Mouse (Mus musculus) cerebellum, postnatal 4 days (tissue): ENCODE data around the gene Zbtb39.

Experiments used
- DNase-seq, 2 experiments: peaks; one replicate each; pipeline ENCODE4 v3.0.0; 2022; ENCODE audit warnings: low spot score in 2 of 2, mixed read lengths in 1 of 2

The Zbtb39 gene

DNA sequence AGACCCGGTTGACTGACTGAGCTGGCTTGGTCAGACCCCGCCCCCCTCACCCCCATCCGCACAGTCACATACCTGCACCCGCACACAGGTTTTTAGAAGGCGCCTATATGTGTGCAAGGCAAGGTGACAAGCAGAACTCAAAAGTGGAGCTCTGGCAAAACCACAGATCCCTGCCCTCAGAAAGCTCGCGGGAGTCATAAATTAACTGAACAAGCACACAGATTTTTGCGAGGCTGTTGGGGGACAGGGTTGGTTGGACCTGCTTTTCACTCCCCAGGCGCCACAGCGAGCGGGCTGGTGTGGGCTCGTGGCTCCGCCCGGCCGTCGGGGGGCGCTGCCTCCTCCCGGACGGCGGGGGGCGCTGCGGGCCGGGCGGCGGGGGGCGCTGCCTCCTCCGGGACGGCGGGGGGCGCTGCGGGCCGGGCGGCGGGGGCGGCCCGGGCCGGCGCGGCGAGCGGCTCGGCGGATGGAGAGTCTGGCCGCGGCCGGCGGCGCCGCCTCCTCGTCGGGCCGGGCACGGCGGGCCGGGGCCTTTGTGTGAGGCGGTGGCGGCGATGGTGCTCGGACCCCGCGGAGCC lies at the start of gene Zbtb39:
Zbtb39 (plus strand) TSS at position 456 of the 578 bp plus-strand sequence.
- DNase-seq, result peak; percentile 57 to 75

DNA sequence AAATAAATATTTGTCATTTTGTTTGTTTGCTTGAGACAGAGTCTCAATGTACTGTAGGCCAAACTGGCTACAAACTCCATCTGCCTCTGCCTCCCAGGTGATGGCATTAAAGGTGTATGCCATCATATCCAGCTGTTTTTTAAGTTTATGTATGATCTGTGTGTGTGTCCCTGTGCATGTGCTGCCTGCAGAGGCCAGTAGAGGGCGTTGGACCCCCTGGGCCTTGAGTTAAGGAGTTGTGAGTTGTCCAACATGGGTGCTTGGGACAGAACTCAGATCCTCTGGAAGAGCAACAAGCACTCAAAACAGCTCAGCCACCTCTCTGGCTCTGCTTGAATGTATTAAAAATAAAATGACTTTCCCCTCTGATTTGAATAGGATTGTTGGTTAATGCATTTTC lies 48.3 kb upstream of the Zbtb39 start:
- no peak for DNase-seq

DNA sequence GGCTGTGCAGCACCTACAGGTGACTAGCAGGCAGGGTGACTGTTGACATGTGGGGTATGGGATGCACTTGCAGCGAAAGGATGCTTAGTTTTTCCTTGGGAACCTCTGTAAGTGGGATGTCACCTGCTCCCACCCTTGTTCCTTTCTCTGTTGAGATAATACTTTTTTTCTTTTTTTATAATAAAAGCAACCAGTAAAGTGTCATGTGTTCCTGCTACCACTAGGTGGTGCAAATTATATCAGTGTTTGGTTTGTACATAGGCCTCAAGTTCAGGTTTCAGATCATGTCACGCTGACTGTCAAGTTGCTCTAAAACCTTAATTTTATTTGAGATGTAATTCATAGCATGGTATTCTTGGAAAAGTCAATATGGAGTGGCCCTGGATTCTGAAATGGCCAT lies 44.7 kb upstream of the Zbtb39 start:
- no peak for DNase-seq

DNA sequence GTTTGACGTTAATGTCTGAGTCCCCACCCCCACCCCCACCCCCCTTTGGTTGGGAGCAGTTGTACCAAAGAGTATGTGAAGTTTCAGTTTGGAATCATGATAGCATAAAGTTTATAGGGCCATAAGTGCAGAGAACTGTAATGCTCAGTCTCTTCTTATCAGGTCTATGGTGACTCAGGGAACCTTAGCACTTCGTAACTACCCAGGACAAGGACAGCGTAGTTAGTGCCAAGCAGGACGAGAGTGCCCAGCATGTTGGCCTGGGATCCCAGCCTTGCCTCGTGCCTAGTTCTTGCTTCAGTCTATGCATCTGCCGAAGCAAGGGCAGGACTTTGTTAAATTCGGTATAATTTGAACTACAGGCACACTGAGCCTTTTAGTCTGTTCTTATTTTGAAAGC lies 43.6 kb upstream of the Zbtb39 start:
- DNase-seq, result no peak

DNA sequence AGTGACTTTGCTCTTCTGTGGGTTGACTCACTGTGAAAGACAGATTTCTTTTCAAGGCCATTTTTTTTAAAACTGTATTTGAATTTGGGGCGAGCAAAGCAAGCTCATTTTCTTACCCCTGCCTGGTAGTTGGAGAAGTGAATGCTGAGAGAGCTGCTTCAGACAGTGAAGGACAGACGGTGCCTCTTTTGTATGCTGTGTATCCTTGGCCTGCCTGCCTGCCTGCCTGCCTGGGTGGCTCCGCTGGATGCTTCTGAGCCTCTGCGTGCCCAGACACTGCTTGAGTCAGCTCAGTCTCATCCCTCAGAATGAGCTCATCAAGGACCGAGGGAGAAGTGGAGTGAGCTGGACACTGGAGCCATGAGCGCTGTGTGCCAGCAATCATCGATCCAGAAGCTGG lies 40.4 kb upstream of the Zbtb39 start:
- no peak for DNase-seq

DNA sequence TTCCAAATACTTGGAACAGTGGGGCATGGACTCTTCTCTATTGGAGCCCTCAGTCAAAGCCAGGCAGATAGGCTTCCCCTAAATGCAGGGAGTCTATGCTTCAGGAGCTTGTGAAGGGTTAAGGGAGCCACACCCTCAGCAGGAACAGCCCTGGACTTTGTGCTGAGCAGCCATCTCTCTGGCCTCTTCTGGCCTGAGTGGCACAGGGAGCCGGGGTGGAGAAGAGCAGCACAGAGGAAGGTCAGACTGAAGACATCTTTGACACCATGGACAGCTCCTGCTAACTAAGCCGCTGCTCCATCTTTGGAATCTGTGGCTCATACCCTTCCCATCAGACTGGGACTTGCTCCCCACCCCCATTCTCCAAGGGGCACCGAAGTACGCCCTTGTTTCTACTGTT lies 36.0 kb upstream of the Zbtb39 start:
- DNase-seq, result no peak

DNA sequence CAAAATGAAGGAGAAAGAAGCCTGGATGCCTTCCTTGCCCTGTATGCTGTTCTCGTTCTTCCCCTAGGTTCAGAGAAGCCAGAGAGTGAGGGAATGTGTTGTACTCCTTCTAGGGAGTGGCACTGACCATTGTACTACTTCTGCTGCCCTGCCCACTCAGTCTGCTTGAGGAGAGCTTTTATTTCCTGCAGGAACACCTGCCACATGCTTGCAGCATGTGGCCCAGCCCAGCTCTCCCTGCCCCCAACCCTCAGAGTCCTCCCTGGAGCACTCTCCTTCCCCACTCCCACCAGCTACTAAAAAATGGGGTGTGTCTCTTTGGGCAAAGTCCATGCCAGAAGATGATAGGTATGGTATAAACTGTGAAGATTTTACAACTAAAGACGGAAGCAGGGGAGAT lies 35.0 kb upstream of the Zbtb39 start:
- no peak for DNase-seq

DNA sequence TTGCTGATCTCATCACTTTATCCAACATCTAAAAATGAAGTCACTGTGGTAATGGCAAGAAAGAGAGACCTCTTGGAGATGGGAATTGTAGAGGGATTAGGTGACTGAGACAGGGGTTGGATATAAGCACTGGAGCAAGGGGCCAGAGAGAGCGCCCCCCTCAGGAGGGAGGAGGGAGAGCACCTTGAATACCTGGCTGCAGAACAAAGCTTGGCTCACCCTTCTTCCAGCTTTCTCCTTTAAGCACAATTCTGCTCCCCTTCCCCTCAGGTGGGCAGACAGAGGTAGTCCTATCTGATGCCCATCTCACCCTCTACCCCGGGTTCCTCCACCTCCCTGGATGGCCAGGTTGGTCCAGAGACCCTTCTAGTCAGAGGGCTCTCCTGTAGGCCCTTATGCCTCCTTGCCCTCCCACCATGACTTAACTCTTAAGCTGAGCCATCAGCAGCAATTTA lies 34.5 kb upstream of the Zbtb39 start, which contains the start of gene Myo1a:
Myo1a (plus strand) TSS at position 405 of the 455 bp plus-strand sequence.
- DNase-seq, result no peak

DNA sequence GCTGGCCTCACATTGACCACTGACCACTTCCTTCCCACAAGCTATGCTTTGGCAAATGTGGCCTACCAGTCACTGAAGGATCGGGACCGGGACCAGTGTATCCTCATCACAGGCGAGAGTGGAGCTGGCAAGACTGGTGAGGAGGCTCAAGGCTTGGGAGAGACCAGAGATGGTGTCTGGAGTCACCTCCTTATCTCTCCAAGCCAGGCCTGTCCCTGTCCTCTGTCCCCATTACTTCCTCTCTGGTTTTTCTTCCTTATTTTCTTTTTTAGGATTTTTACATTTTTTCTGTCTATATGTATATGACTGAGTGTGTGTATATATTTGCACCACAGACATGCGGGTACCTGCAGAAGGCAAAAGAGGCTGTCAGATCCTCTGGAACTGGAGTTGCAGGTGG lies 33.6 kb upstream of the Zbtb39 start:
- DNase-seq, result no peak

DNA sequence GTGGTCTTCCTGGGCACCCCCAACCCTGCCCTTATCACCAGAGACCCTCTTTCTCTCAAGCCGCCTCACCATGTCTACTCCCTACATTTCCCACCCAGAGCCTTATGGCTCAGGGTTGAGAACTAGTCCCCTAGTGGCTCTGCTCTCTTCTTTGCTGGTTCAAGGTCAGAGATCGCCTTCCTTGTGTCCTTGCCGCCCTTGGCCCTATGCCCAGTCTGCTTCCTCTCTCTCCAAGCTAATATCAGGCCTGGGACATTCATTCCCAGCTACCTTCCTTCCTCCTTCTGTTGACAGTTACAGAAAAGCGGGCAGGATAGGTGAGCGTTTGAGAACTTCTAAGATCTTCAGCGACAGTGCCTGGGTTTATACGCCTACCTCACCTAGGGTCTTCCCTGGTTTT lies 31.6 kb upstream of the Zbtb39 start:
- DNase-seq, result no peak

DNA sequence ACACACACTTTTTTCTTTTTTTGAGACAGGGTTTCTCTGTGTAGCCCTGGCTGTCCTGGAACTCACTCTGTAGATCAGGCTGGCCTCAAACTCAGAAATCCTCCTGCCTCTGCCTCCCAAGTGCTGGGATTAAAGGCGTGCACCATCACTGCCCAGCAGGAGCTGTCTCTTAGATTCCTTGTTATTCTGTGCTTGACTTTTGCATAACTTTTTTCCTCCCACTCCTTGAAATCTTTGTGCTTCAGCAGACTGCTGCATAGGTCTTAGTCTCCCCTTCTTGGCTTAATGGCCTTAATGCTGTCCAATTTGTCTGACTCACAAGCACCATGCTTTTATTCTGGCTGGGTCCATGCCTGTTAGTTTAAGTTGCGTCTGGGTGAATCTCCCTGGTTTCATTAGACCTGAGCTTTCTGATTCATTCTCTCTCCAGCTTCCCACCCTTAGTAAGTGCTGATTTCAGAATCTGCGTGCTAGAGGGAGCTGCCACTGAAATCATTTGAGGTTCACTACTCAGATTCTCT lies 30.4 kb upstream of the Zbtb39 start:
- no peak for DNase-seq

DNA sequence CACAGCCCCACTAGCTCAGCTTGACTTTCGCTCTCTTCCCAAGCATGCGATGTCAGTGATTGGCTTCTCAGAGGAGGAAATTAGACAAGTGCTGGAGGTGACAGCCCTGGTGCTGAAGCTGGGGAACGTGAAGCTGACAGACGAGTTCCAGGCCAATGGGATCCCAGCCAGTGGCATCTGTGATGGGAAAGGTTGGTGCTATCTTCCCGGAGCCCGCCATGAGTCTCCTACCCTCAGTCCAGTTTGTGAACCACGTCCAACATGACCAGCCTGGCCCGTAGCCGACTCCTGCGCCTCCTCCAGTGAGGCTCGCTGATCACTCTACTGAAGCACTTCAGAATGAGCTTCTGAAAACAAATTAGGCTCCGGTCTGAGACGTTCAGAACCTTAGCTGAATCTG lies 29.0 kb upstream of the Zbtb39 start:
- DNase-seq, result no peak

DNA sequence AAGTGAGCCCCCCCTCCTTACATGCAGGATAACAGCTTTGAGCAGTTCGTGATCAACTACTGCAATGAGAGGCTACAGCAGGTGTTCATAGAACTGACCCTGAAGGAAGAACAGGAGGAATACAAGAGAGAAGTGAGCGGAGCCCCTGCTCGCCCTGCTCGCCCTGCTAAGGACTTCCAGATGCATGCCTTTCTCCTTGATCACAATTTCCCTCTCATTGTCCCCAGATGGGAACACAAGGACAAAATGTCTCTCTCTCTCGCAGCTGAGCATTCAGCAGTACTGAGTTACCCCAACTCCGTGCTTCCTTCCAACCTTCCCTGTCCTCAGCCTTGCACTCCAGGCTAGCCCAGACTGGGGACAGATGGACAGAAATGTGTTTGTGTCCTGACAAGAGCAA lies 26.6 kb upstream of the Zbtb39 start:
- DNase-seq, result no peak

DNA sequence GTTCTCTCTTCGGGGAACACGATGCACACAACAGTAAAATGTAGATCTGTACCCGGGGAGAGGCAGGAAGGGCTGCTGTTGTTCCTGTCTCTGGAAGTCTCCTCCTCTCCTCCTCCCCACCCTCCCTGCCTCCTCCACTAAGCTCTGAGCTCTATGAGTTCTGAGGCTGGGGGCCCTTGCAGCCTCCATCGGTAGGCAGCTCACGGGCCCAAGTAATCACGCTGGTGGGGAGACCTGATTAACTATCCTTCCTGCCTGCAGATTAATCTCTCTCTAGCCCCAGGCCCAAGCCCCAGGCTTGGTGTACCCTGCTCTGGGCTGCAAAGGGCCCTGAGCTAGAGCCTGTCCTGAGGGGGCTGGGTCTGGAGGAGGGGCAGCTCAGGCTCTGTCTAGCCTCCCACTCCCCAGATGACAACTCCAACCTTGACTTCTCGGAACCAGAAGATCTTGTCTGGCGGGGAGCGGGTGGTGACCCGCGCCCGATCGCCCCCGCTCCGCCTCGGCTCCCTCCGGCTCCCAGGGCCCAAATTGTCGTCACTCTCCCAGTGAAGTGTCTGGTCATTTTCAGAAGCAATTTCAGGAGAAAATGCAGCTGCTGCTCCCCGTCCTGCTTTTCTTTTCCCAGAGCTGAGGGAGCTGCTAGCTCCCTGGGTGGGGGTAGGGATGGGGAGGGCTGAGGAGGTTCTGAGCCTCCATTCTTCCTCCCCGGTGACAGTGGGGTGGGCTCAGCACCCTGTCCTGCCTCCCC lies 17.5 kb upstream of the Zbtb39 start:
- no peak for DNase-seq

DNA sequence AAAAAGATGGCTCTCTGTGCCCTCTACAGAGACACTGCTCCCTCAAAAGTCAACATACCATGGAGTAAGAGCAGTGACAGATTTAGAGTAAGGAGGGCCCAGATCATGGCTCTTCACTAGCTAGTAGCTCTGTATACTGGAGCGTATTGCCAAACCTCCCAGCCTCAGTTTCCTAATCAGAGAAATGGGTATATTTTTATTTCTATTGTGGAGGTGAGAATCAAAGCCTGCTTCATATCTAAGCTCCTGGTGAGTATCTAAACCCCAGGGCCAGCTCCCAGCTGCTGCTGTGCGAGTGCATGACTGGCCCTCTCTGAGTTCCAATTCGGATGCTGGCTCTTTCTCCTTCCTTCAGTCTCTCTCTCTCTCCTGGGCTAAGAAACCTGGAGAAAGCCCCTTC lies 15.2 kb upstream of the Zbtb39 start, which contains the start of gene Tac2:
Tac2 (plus strand) TSS at position 301 of the 400 bp plus-strand sequence.
- DNase-seq, result no peak

DNA sequence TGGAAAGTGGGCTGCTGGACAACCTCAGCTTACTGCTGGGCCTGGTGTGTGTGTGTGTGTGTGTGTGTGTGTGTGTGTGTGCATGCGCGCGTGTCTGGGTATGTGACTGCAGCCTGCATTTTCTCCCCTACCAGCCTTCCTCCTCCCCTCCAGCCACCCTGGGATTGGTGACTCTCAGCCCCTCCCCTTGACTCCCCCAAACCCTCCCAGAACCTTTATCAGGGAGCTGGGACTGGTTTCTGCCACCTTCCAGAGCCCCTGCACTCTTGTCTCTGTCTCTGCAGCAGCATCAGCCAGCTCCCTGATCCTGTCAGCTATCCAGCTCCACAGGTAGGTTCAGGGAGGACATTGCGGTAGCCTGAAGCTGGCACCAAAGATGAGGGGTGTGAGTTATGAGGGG lies 14.2 kb upstream of the Zbtb39 start:
- no peak for DNase-seq

DNA sequence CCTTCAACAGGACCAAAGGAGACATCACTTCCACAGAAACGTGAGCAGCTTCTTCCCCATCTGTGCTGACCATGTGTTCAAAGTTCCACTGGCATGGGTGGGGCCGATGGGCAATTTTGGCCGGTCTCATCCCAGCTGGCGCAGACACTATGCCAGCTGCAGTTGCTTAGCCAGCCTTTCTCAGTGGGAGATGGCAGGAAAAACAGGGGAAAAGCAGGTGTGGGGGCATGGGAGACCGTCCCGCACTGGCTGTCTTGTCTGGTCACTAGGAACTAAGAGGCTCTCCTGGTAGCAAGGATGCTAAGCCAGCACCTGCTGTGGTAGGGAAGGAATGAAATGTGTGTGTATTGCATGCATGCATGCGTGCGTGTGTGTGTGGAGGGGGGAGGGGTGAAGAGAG lies 10.9 kb upstream of the Zbtb39 start:
- DNase-seq, result peak in 1 of 2 experiments; percentile 59

DNA sequence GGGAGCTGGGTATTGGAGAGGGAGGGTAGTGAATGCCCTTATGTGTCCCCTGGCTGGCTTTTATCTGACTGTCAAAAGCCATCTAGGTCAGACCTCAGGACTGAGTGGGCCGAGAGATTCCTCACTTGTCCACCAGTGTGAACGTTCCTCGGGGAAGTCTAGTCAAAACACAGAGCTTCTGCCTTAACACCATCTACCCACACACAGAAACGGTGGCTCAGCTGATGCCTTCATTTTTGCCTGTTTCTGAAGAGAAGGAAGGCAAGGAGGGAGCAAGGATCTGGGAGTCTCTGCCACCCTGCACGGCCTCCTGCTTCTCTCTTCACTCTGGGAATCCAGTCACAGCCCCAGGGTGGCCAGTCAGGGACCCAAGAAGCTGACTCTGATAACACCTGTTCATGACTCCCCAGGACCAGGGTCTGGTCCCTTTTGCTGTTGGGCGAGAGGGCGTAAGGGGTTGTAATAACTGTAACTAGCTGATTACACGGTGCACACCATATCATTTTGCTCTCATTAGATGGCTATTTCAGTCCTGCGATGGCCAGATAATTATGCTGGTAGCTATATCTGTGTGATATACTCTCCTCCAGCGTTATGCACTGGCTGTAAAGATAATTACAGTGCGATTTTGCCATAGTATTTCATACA lies 8.9 kb upstream of the Zbtb39 start:
- DNase-seq, result no peak

DNA sequence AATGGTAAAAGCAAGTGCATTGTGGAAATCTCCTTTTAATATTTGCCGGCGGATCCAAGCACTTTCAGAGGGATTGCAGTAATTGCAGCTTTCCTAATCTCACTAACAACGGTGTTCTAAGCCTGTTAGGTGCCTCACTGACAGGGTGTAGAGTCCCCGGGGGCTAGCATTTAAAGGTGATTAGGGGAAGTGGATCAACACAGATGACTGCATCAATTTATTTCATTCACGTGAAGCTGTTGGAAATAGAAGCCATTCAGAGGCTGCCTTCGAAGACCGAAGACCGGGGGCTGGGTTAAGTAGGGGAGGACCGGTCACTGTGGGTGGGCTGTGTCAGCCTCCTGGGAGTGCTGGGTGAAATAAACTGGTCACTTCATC lies 8.4 kb upstream of the Zbtb39 start:
- DNase-seq, result no peak

DNA sequence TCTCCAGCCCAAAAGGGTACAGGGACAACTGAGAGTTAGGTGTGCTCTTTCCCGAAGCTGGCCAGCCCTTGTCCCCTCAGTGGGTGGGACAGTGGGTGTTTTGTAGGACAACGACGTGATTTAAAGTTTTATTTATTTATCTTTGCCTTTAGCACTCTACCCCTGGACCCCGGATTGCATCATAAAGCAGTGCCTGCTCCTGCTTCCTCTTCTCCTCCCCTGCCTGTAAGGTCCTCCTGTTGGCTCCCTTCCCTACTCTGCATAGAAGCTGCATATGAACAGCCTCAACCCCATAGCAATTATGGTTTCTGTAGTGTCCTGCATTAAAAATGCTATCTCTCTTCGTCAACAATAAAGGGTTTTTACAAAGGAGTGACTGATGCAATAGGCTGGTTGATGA lies 7.9 kb upstream of the Zbtb39 start:
- DNase-seq, result no peak

DNA sequence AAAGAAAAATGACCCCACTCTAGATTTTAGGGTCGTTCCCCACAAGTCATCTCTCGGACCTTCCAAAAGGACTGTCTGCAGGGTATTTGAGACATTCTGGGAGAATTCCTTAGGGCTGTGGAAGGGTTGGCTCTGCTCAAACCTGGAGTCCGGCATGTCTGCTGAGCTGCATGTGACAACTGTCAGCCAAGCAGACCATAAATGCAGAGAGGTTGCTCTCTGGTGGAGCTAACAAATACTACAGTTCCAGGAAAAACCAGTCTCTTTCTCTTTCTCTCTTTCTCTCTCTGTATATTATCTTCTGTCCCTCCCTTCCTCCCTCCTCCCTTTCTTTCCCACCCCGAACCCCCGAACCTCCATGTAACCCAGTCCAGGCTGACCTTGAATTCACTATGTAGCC lies 4.9 kb upstream of the Zbtb39 start:
- no peak for DNase-seq

DNA sequence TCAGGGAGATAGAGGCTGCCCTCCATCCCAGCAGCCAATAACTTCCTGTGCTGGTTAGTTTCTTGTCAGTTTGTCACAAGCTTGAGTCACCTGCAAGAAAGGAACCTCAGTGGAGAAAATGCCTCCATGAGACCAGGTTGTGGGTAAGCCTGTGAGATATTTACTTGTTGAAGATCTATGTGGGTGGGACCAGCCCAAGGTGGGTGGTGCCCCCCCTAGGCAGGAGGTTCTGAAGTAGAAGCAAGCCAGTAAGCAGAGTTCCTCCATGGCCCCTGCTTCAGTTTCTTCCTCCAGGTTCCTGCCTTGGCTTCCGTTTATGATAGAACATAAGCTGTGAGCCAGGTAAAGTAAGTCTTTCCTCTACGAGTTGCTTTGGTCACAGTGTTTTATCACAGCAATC lies 3.1 kb upstream of the Zbtb39 start:
- no peak for DNase-seq

DNA sequence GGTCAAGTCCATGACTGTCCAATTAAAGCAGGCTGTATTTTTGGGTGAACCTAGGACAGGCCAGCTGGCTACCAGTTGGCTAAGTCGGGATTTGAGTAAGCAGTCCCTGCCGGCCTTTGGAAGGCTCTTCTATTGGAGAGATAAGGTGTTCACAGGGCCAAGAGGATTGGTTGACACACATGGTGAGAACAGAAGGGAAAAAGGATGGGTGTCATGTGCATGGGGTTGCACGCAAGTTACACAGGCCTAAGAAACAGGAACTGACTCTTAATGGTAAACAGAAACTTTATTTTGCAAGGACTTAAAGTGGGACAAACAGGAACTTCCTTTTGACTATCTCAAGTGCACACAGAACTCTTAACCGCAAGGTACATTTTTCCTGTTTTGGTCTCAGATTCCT lies 2.4 kb upstream of the Zbtb39 start:
- no peak for DNase-seq
